Mouse (Mus musculus): ENCODE results near the gene Rptor. TPM values are rescaled to one million over a fixed set of nuclear protein-coding genes. Genes with fewer than 3 reads are reported as not detected.

Gene Rptor
- total and polyA plus RNA-seq, 3 experiments: 33.9 to 34.9 TPM; not detected in 1

GRCm38 (mm10) chr11:119824072-119824649, 221.5 kb downstream of the Rptor start (continued):
- TF ChIP-seq CTCF (IDR thresholded peaks at IDR 0.05 in 2 of 3, conservative IDR thresholded peaks at IDR 0.05 in 1 of 3; ENCODE audit: control insufficient read depth in 1 of 3, insufficient read depth in 1 of 3, low read depth in 2 of 3, low read length in 3 of 3, poor library complexity in 1 of 3, severe bottlenecking in 1 of 3): no peak
- TF ChIP-seq EP300 (IDR thresholded peaks at IDR 0.05; ENCODE audit: low read depth in 1 of 2, low read length in 2 of 2): no peak

- peaks cover 11 to 23% of the 10 kb centered on the region in 2 experiments for H3K36me3 ChIP-seq (ENCODE audit: control insufficient read depth in 1 of 2, insufficient read depth in 2 of 2, low read length in 2 of 2)
- H3K9me3 ChIP-seq (replicated peaks; ENCODE audit: insufficient read depth, low read length): no peaks in the 10 kb centered on the region
- H3K4me3 ChIP-seq (ENCODE audit: control insufficient read depth in 1 of 2, insufficient read depth in 1 of 2, low read depth in 2 of 2, low read length in 2 of 2): no peak overlapping the region
- no peak overlapping the region for H3K9ac ChIP-seq (ENCODE audit: control insufficient read depth, low read depth, low read length, poor library complexity, severe bottlenecking)
- no peak overlapping the region for H3K27ac ChIP-seq (ENCODE audit: control insufficient read depth, low read depth, low read length)
- peaks cover 11 to 23% of the 10 kb centered on the region in 2 experiments for H3K4me1 ChIP-seq (ENCODE audit: control insufficient read depth in 1 of 2, insufficient read depth in 2 of 2, low read length in 2 of 2)
- H3K79me2 ChIP-seq (ENCODE audit: control insufficient read depth, insufficient read depth, low read length, poor library complexity): no peaks in the 10 kb centered on the region
- peak; percentile 23; the same call in 1 of the 2 replicates for TF ChIP-seq MAX (IDR thresholded peaks at IDR 0.05; ENCODE audit: low read length)
- peak; percentile 78; the same call in 1 of the 2 replicates for TF ChIP-seq RCOR1 (IDR thresholded peaks at IDR 0.05; ENCODE audit: low read depth, low read length)
- TF ChIP-seq ETS1 (IDR thresholded peaks at IDR 0.05; ENCODE audit: low read depth, low read length): peak; percentile 66; the same call in 1 of the 2 replicates
- no peak for TF ChIP-seq GABPA (IDR thresholded peaks at IDR 0.05; ENCODE audit: low read depth, low read length)
- TF ChIP-seq MAFK (IDR thresholded peaks at IDR 0.05; ENCODE audit: borderline replicate concordance, low read depth, low read length): peak; percentile 10; the same call in 1 of the 2 replicates
- peak; percentile 77 for TF ChIP-seq GATA1 (IDR thresholded peaks at IDR 0.05; ENCODE audit: low read depth, low read length)
- TF ChIP-seq TCF12 (IDR thresholded peaks at IDR 0.05; ENCODE audit: low read depth, low read length): peak; percentile 55
- peak; percentile 48 to 57; a peak in 2 of 4 replicates for TF ChIP-seq EP300 (IDR thresholded peaks at IDR 0.05; ENCODE audit: low read depth in 1 of 2, low read length in 2 of 2)
- no peak for TF ChIP-seq UBTF (IDR thresholded peaks at IDR 0.05; ENCODE audit: borderline replicate concordance, insufficient read depth, low read depth, low read length)
- TF ChIP-seq BHLHE40 (IDR thresholded peaks at IDR 0.05; ENCODE audit: borderline replicate concordance, low read depth, low read length): peak; percentile 36; the same call in 1 of the 2 replicates
- TF ChIP-seq E2F4 (IDR thresholded peaks at IDR 0.05; ENCODE audit: borderline replicate concordance, low read depth, low read length): no peak
- TF ChIP-seq SIN3A (IDR thresholded peaks at IDR 0.05; ENCODE audit: low read length): peak; percentile 34; the same call in 1 of the 2 replicates
- TF ChIP-seq ZNF384 (IDR thresholded peaks at IDR 0.05; ENCODE audit: low read depth, low read length): no peak
- no peak for TF ChIP-seq ELF1 (IDR thresholded peaks at IDR 0.05; ENCODE audit: low read depth, low read length)
- DNase-seq (ENCODE audit: low read depth, low spot score): peak; percentile 71
- H3K27me3 ChIP-seq (ENCODE audit: control insufficient read depth in 1 of 2, insufficient read depth in 2 of 2, low read length in 2 of 2): no peaks in the 10 kb centered on the region
Measured at GRCm38 (mm10) chr11:119825783-119826182, 223.1 kb downstream of the Rptor start.

GRCm38 (mm10) chr11:119826239-119826638, 223.5 kb downstream of the Rptor start:
- Histone ChIP-seq H3K79me2 (ENCODE audit: control insufficient read depth, insufficient read depth, low read length, poor library complexity) (no peaks in the 10 kb centered on the region), H3K9me3 (replicated peaks; ENCODE audit: insufficient read depth, low read length) (no peaks in the 10 kb centered on the region), H3K36me3 (ENCODE audit: control insufficient read depth in 1 of 2, insufficient read depth in 2 of 2, low read length in 2 of 2) (peaks cover 14 to 23% of the 10 kb centered on the region in 2 experiments), H3K4me1 (ENCODE audit: control insufficient read depth in 1 of 2, insufficient read depth in 2 of 2, low read length in 2 of 2) (peaks cover 11 to 23% of the 10 kb centered on the region in 2 experiments), H3K9ac (ENCODE audit: control insufficient read depth, low read depth, low read length, poor library complexity, severe bottlenecking) (no peak overlapping the region), H3K4me3 (ENCODE audit: control insufficient read depth in 1 of 2, insufficient read depth in 1 of 2, low read depth in 2 of 2, low read length in 2 of 2) (no peak overlapping the region), H3K27ac (ENCODE audit: control insufficient read depth, low read depth, low read length) (no peak overlapping the region), H3K27me3 (ENCODE audit: control insufficient read depth in 1 of 2, insufficient read depth in 2 of 2, low read length in 2 of 2) (no peaks in the 10 kb centered on the region)
- no peak for DNase-seq (ENCODE audit: low read depth, low spot score)
- TF ChIP-seq CHD2 (IDR thresholded peaks at IDR 0.05; ENCODE audit: low read length) (no peak), POLR2AphosphoS5 (IDR thresholded peaks at IDR 0.05; ENCODE audit: borderline replicate concordance, low read depth, low read length) (no peak), GATA1 (IDR thresholded peaks at IDR 0.05; ENCODE audit: low read depth, low read length) (no peak), CHD1 (IDR thresholded peaks at IDR 0.05; ENCODE audit: low read depth, low read length) (no peak), USF2 (IDR thresholded peaks at IDR 0.05; ENCODE audit: borderline replicate concordance in 1 of 2, insufficient read depth in 1 of 2, low read depth in 1 of 2, low read length in 2 of 2) (no peak), SMC3 (IDR thresholded peaks at IDR 0.05; ENCODE audit: low read depth, low read length) (no peak), HCFC1 (IDR thresholded peaks at IDR 0.05; ENCODE audit: low read depth, low read length) (no peak), TAL1 (IDR thresholded peaks at IDR 0.05; ENCODE audit: low read length) (peak; percentile 21; the same call in 1 of the 2 replicates)

Data from MEL (cell line).